Mouse (Mus musculus): ENCODE results near the gene Tor2a.

The Tor2a gene

GRCm38 (mm10) chr2:32757056-32757845, at the start of gene Tor2a:
Gene Tor2a (plus strand): TSS chr2:32757234.
- DNase-seq (ENCODE audit: low spot score), result peak; percentile 99

GRCm38 (mm10) chr2:32708643-32709042, 48.4 kb upstream of the Tor2a start:
- peak; percentile 83 for DNase-seq (ENCODE audit: low spot score)

- DNase-seq (ENCODE audit: low spot score), result no peak
Observed at GRCm38 (mm10) chr2:32709521-32710137, 47.4 kb upstream of the Tor2a start.

- no peak for DNase-seq (ENCODE audit: low spot score)
Observed at GRCm38 (mm10) chr2:32710425-32710824, 46.6 kb upstream of the Tor2a start.

DNA sequence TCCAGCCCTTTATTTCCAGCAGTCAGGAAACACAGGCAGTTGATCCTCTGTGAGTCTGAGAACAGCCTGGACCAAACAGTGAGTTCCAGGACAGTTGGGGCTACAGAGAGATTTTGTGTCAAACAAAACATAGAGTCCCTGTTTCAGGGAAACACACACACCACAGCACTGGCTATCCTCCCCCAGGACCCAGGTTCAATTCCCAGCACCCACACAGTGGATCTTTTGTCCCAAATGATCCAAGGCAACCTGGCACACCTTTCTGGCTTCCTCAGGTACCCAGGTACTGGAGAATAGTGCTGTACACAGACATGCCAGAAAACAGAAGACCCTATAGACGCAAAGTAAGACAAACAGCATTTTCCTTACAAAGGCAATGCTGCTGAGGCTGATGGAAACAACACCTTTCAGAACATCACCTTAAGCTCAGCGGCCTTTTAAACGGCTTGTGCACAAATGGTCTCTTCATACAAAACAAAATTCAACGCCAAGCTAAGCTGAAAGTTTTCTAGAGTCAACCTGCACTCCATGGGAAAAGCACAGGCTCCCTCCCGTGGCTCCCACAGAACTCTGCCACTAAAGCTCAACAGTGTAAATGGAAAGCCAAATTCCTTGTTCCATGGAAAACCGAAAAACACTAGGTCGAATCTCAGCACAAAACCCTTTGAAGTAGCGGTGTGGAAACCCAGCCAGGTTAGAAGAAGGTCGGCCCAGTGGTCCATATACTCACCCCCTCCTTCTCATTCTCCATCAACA, 45.6 kb upstream of the Tor2a start:
- DNase-seq (ENCODE audit: low spot score), result no peak

DNA sequence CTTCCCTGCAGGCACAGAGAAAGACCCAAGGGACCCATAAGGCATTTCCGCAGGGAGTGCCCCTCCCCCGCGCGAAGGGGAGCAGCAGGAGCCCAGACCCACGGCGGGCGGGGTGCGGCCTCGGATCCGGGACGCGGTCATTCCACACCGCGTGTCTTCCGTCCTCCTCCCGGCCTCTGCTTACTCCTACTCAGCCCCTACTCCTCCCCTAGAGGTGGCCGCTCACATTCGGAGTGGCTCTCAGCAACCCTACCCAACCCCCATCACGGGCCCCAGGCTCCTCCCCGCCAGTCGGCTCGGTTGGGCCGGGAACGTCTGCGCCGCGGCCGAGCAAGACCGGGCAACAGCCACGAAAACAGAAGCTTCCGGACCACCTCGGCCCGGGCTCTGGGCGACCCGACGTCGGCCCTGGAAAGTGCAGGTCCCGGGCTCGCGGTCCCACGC, 44.9 kb upstream of the Tor2a start:
- peak; percentile 67 for DNase-seq (ENCODE audit: low spot score)

GRCm38 (mm10) chr2:32712586-32712933, 44.5 kb upstream of the Tor2a start:
- peak; percentile 94 for DNase-seq (ENCODE audit: low spot score)

- peak; percentile 93 for DNase-seq (ENCODE audit: low spot score)
Observed at GRCm38 (mm10) chr2:32712934-32713817, 43.9 kb upstream of the Tor2a start, which contains the start of gene Cdk9. Gene Cdk9 (minus strand): TSS chr2:32713076.

DNA sequence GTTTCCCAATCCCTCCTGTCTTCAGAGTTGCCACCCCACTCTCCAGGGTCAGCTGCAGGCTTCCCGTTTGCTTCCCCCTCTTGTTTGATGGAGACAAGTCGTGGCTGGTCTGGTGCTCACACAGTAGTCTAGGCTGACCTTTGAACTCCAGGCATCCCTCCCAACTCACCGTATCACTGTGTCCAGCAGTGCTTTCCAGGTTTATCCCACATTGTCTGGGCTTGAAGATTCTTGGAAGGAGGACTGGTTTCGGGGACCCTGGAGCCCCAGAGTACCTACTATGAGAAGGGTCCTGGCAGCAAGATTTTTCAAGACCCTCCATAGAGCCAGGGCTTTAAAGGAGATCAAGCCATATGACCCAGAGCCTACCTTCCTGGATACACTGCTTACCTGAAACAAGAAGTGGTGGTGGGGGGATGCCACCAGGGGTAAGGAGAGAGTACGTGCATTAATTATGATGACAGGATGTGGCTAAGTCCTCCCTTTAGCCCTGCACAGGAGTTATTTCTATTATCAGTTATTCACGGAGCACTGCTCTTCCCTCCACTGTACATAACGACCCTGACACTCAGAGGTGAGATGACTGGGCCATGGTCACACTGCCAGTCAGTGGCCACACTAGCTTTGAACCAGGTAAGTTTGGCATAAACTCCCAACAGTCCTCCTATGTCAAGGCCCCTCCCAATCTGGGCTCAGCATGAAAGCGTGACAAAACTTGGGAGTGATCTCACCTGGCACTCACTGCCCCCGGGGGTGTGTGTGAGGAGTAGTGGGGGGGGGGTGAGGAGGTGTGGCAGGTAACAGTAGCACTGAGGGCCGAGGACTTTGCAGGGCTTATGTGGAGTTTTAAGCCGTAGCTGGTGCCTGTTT, 42.7 kb upstream of the Tor2a start:
- no peak for DNase-seq (ENCODE audit: low spot score)

DNA sequence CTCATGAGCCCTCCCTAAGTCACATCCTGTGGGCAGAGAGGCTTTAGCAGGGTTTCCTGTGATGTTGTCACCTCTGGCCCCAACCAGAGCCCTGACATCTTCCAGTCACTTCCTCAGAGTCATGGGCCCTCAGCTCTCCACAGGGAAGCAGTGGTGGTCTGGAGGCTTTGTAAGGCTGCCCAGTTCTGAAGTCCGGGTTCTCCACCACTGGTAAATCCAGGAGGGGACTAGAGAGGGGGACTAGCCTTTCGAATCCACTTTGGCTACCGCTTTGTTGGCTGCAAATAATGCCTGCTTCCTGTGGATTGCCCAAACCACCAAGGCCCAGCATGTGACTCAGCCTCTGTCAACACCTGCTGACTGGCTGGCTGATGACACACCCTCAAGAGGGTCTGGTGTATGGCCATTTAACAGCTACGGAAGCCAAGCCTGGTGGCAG, 42.0 kb upstream of the Tor2a start:
- no peak for DNase-seq (ENCODE audit: low spot score)

DNA sequence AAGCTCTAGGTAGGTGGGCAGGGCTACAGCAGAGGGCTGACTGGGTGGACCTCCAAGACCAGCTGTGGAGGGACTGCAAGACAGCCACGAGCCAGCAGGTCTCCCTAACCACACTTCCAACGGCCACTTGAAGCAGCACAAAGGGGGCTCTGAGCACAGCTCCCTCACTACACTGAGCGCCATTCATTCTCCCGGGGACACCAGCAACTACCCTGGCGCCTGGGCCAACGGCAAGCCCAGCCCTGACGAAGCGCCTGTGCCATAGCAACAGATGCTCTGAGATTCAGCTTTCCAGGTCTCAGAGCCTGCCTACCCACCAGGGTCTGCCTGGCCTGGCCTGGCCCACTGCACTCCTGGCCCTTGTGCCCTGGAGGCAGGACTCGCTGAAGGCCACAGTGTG, 38.3 kb upstream of the Tor2a start:
- DNase-seq (ENCODE audit: low spot score), result no peak

- DNase-seq (ENCODE audit: low spot score), result no peak
Observed at GRCm38 (mm10) chr2:32720053-32720452, 37.0 kb upstream of the Tor2a start.

GRCm38 (mm10) chr2:32720681-32721229, 36.3 kb upstream of the Tor2a start, which contains the start of gene Sh2d3c:
Gene Sh2d3c (plus strand): TSS chr2:32721055.
- DNase-seq (ENCODE audit: low spot score), result no peak

DNA sequence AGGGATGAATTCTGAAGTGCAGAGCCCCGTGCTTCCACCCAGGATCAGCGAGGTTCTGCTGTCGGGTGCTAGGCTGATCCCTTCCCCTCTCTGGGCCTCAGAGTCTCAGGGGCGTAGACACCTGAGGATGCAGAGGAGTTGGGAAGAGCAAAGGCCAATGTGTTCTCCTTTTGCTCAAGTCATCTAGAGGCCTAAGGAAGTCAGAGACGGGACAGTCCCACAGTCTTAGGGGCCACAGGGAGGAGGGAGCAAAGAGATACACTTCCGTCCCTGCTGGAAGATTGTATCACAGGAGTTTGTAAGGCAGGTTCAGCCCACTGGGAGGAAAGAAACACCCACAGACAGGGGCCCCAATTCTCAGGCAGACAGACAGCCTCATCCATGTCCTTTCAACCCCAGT, 35.0 kb upstream of the Tor2a start:
- DNase-seq (ENCODE audit: low spot score), result no peak

GRCm38 (mm10) chr2:32722581-32722980, 34.5 kb upstream of the Tor2a start:
- no peak for DNase-seq (ENCODE audit: low spot score)

DNA sequence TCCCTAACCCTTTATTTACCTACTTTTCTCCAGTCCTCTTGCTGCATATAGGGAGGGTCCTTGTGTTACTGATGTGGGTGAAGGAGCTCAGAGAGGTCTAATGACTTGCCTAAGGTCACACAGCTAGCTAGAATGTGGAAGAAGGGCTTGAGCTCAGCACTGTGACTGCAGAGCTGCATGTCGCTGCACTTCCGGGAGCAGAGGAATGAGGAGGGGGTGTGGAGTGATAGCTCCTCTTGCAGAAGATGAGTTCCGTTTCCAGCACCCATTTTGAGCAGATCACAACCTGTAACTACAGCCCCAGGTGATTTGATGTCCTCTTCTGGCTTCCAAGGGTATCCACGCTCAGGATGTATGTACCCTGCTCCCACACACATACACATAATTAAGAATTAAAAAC, 32.9 kb upstream of the Tor2a start:
- no peak for DNase-seq (ENCODE audit: low spot score)

DNA sequence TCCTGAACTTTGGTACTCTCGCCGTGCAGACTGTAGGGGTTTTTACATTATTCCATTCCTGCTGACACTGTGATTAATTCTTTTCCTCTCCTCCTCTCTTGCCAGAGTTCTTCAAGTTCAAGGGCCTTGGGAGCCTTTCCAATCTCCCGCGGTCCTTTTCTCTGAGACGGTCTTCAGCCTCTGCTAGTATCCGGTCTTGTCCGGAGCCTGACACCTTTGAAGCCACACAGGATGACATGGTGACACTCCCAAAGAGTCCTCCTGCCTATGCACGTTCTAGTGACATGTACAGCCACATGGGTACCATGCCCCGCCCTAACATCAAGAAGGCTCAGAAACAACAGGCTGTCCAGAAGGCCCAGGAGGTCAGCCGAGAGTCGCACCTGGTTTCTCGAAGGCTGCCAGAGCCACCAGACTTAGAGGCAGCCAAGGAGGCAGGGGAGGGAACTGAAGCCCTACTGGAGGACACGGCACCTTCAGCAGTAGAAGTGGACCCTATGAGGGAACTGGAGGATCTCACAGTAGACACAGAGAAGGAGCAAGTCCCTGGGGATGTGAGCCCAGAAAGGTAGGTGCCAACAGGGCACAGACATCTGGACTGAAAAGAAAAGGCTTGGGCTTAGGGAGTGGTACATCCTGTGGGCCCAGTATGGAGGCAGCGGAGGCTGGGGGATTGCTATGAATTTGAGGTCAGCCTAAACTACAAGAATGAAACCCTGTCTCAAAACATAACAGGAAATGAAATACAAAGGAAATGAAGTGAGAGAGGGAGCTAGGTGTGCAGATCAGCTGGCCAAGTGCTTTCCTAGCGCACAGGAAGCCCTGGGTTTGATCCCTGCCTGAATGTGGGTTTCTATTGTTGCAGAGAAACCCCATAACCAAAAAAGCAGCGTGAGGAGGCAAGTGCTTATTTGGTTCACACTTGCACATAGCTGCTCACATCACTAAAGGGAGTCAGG, 31.9 kb upstream of the Tor2a start:
- no peak for DNase-seq (ENCODE audit: low spot score)

DNA sequence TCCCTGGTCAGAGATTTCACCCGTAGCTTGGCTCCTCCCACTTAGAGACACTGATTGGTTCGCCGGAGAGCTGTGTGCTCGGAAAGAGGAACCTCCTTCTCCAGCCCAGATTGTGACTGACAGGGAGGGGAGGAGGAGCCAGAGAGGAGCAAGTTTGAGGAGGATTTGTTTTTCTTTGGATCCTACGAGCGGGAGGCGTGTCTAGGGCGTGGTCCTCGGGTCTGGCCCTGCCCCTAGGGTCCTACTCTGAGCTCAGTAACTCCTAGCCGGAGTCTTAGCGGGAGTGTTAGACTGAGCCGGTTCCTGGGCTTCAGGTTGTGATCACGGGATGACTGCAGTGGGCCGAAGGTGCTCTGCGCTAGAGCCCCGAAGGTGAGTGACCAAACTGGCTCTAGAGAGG, 29.6 kb upstream of the Tor2a start:
- DNase-seq (ENCODE audit: low spot score), result peak; percentile 98

- DNase-seq (ENCODE audit: low spot score), result no peak
Observed at GRCm38 (mm10) chr2:32728463-32728862, 28.6 kb upstream of the Tor2a start.
